ENCODE assay signal across 7 mouse cellular contexts in genomic region chrX:168122806-168123588, GRCm38 (mm10).
A peak's percentile ranks its signal among the peaks of the same experiment; 100 is the strongest.
DNase-seq lines count a peak whose midpoint lies in the region; ATAC-seq and TF ChIP-seq lines count a peak whose summit lies in the region.

No protein-coding gene starts in this region.

- peak; percentile 85 for ATAC-seq in frontal cortex, adult (ENCODE audit: low TSS enrichment)
- peak; percentile 90 for ATAC-seq in neural tube, embryonic 15.5 days (ENCODE audit: low FRiP score)
- no peak for ATAC-seq in megakaryocyte progenitor cell, adult 5-6 weeks (replicated peaks; ENCODE audit: poor library complexity)

- H3K9ac ChIP-seq in neural tube, embryonic 15.5 days (replicated peaks) = peak overlapping the region; percentile 50

- peak overlapping the region; percentile 58 for H3K4me3 ChIP-seq in left cerebral cortex, adult 2 months
- peak overlapping the region; percentile 50 for H3K4me3 ChIP-seq in neural tube, embryonic 15.5 days (replicated peaks)

- peak overlapping the region; percentile 68 for H3K4me2 ChIP-seq in neural tube, embryonic 15.5 days

- 16% methylated on average over 39 of the region's 42 CpGs for WGBS in neural tube, embryonic 15.5 days

- H3K4me1 ChIP-seq in neural tube, embryonic 15.5 days = no peaks in the 10 kb centered on the region

- H3K9me3 ChIP-seq in neural tube, embryonic 15.5 days (replicated peaks) = no peaks in the 10 kb centered on the region

- no peak; the same call in none of the 2 replicates for TF ChIP-seq CTCF in left cerebral cortex, adult 2 months (IDR thresholded peaks at IDR 0.05)

- peak overlapping the region; percentile 90 for H3K27ac ChIP-seq in left cerebral cortex, adult 2 months
- peak overlapping the region; percentile 45; the same call in 1 of the 2 replicates for H3K27ac ChIP-seq in neural tube, embryonic 15.5 days (replicated peaks)

- intact Hi-C loops in left cerebral cortex, adult 2 months (cut with DNase I) = loop anchor here (10.0 kb wide), 1 partner anchor 512 kb away; no protein-coding TSS in a partner anchor

- peak; percentile 4 for DNase-seq in ovary, postnatal 36 days (ENCODE audit: low spot score)
- DNase-seq in ovary, postnatal 10 days (ENCODE audit: low spot score) = no peak
- peak; percentile 28 for DNase-seq in cerebellum, adult 9-10 months
- DNase-seq in left cerebral cortex, adult 2 months (ENCODE audit: extremely low spot score in 1 of 2, low spot score in 2 of 2) = peak; percentile 30 to 36

- no peaks in the 10 kb centered on the region for H3K36me3 ChIP-seq in neural tube, embryonic 15.5 days

- H3K27me3 ChIP-seq in neural tube, embryonic 15.5 days (replicated peaks) = peaks cover 52% of the 10 kb centered on the region
